Mouse (Mus musculus): ENCODE results near the gene Kcna1. TPM values are rescaled to one million over a fixed set of nuclear protein-coding genes. Genes with fewer than 3 reads are reported as not detected.
A peak's percentile ranks its signal among the peaks of the same experiment; 100 is the strongest.

Kcna1 gene
- polyA plus RNA-seq, 1 experiment = 1.3 TPM

DNA sequence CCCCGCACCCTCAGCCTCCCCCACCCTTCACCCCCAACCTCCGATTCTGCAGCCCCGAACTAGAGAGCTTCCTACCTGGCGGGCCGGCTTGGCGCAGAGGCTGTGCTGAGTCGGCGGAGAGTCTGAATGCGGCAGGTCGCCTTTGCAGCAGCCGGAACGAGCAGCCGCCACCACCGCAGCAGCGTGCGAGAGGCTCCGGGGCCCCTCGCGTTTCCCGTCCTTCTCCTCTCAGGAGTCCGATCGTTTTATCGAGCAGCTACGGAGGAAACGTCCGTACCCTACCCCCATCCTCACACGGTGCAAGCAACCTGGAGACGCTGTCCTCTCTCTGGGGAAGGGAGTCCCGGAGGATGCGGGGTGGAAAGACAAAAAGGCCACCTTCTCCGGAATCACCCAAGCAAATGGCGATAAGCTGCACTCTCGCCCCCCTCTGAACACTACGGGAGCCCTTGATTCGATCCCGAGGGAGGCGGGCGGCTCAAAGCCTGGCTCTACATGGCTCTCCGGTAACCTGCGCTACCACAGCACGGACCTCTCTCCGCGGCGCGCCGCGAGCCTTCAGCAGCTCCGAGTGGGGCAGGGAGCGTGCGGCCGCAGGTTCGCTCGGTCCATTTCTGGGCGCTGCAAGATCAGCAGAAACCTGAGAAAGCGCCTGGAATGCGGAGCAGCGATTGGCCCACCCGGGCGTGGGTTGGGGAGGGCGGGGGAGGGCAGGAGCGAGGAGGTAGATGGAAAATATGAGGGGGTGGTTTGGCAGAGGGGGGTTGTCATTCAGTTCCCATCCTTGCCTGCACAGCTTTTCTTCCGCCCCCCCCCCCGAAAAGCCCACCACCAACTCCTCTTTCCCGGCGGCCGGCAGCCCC is 1.8 kb downstream of the Kcna1 start:
- DNase-seq (ENCODE audit: low read depth) = peak; percentile 72
- no peak for TF ChIP-seq POLR2A (IDR thresholded peaks at IDR 0.05; ENCODE audit: borderline replicate concordance, extremely low read depth, insufficient read depth, insufficient read length, poor library complexity, severe bottlenecking)
- TF ChIP-seq CTCF (IDR thresholded peaks at IDR 0.05; ENCODE audit: borderline replicate concordance, extremely low read depth, insufficient read depth, insufficient read length) = no peak

DNA sequence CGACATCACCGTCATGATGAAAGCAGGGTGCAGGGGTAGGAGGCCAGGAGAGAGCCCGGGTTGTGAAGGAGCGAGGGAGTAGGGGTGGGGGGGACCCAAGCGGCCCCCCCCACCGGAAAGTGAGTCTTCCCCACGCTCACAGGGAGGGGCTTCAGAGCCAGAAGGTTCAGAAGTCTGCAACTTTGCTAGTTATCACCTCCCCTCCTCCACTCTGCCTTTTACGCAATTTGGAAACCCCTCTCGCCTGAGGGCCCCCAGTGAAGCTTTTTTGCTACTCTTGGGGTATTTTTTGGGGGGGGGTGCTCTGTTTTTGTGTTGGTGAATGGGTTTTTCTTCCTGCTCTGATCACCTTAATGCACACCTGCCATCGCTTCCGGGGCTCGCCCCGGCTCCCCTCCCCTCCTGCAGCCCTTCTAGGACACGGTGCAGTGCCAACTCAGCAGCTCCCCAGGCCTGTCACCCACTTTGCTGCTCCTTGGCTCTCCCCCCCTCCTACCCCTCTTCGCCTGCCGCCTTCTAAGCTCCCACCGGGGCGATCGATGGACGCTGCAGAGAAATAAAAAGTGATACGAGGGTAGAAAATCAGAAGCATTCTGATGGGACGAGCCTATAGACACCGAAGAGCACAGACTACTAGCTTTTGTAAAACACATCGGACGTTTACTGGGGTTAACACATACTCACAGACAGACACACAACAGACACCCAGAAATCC is 2.7 kb downstream of the Kcna1 start:
- TF ChIP-seq POLR2A (IDR thresholded peaks at IDR 0.05; ENCODE audit: borderline replicate concordance, extremely low read depth, insufficient read depth, insufficient read length, poor library complexity, severe bottlenecking) (no peak), CTCF (IDR thresholded peaks at IDR 0.05; ENCODE audit: borderline replicate concordance, extremely low read depth, insufficient read depth, insufficient read length) (no peak)
- no peak for DNase-seq (ENCODE audit: low read depth)

DNA sequence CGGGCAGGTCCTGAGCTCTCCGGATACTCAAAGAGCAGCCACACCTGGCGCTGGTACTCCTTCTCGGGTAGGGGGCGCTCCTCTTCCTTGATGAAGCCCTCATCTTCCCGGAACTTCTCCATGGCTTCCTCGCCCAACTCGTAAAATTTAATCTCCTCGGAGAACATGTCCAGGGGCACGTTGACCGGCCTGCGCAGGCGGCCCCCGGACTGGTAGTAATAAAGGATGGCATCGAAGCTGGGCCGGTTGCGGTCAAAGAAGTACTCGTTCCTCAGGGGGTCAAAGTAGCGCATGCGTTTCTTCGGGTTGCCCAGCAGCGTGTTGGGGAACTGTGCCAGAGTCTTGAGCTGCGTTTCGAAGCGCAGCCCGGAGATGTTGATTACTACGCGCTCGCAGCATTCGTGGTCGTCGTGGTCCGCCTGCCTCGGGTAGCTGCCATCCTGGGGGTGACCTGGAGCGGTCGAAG is 3.3 kb downstream of the Kcna1 start:
- TF ChIP-seq POLR2A (IDR thresholded peaks at IDR 0.05; ENCODE audit: borderline replicate concordance, extremely low read depth, insufficient read depth, insufficient read length, poor library complexity, severe bottlenecking) (no peak), CTCF (IDR thresholded peaks at IDR 0.05; ENCODE audit: borderline replicate concordance, extremely low read depth, insufficient read depth, insufficient read length) (peak; percentile 59)
- peak; percentile 67 for DNase-seq (ENCODE audit: low read depth)

DNA sequence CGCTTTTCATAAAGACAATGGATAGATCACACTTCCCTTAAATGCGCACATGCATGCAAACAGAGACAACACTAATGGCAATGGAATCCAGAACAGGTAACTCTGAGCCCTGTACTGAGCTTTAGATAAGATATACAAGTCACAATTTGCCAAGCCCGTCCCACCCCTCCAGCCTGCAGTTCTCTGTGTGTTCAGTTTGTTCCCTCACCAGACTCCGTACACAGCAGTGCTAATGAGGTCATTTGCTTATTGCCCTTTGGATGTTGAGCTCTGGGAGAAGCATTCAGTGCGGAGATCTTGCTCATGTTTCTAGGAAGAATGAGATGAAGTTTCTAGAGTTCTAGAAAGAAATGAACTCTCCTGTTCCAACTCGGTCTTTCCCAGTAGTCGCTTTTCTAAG is 17.7 kb downstream of the Kcna1 start:
- DNase-seq (ENCODE audit: low read depth) = no peak
- no peak for TF ChIP-seq CTCF (IDR thresholded peaks at IDR 0.05; ENCODE audit: borderline replicate concordance, extremely low read depth, insufficient read depth, insufficient read length)
- no peak for TF ChIP-seq POLR2A (IDR thresholded peaks at IDR 0.05; ENCODE audit: borderline replicate concordance, extremely low read depth, insufficient read depth, insufficient read length, poor library complexity, severe bottlenecking)

DNA sequence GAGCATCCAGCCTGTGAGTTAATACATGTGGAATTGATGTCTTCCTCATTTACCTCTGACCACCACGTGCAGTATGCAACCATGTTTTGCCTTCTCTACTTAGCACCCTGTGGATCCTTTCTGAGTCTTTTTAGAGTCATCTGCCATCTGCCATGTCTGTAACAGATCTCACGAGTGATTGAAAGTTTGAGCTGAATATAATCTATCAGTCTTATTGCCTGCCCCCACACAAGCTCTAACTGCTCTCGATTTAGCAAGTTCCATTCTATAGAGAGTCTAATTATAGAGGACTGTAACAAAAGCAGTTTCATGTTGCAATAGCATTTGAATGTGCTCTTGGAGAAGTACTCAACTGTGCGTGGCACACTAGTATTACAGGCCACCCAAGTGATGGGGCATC is 27.7 kb downstream of the Kcna1 start:
- no peak for DNase-seq (ENCODE audit: low read depth)
- TF ChIP-seq POLR2A (IDR thresholded peaks at IDR 0.05; ENCODE audit: borderline replicate concordance, extremely low read depth, insufficient read depth, insufficient read length, poor library complexity, severe bottlenecking) (no peak), CTCF (IDR thresholded peaks at IDR 0.05; ENCODE audit: borderline replicate concordance, extremely low read depth, insufficient read depth, insufficient read length) (no peak)

DNA sequence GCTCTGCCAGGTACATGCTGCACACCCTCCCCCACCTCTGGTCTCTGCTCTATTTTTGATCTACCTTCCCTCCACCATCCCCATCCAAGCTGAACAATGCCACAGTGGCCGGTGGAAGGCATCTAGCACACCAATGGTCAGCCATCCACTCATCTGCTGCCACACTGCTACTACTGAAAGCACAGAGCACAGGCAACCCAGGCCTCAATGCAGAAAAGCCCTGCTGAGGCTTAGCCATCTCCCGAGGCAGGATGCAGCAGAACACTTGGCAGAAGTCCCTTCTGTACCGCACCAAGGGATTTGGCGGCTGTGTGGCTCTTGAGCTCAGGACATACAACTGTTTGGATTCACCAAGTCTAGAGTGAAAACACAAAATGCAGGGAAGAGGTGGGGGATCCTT is 35.4 kb downstream of the Kcna1 start:
- DNase-seq (ENCODE audit: low read depth) = no peak
- TF ChIP-seq CTCF (IDR thresholded peaks at IDR 0.05; ENCODE audit: borderline replicate concordance, extremely low read depth, insufficient read depth, insufficient read length) (no peak), POLR2A (IDR thresholded peaks at IDR 0.05; ENCODE audit: borderline replicate concordance, extremely low read depth, insufficient read depth, insufficient read length, poor library complexity, severe bottlenecking) (no peak)

DNA sequence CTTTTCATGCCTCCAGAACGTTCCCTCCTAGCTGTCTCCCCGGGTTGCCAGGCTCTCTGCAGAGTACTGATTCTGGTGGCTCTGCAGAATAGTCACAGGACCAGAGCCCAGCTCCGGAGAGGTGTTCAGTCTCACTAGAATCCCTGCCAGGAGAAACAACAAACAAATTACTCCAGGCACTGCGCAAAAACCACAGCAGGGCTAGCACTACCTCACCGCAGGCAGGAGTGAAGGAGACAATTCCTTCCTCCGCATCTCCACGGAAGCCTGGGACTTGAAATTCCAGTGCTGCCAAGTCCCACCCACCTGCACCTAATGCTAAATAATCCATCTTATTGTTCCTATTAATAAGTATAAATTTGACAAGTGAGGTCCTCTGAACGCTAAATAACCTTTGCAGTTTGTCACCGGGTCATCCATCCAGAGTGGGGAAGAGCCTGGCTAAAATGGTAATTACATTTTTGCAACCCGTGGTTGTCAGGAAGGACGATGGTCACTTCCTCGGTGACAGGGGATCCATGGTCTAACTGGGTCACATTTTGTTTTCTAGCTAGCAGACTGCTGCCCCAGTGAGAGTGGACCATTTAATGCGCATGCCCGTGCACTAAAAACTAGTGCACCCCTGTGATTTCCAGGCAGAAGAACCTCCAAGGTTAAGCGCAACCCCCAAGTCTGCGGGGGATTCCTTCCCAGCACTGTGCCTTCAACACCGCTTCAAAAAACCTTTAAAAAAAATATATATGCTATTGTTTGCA is 36.8 kb downstream of the Kcna1 start:
- no peak for DNase-seq (ENCODE audit: low read depth)
- no peak for TF ChIP-seq CTCF (IDR thresholded peaks at IDR 0.05; ENCODE audit: borderline replicate concordance, extremely low read depth, insufficient read depth, insufficient read length)
- no peak for TF ChIP-seq POLR2A (IDR thresholded peaks at IDR 0.05; ENCODE audit: borderline replicate concordance, extremely low read depth, insufficient read depth, insufficient read length, poor library complexity, severe bottlenecking)

DNA sequence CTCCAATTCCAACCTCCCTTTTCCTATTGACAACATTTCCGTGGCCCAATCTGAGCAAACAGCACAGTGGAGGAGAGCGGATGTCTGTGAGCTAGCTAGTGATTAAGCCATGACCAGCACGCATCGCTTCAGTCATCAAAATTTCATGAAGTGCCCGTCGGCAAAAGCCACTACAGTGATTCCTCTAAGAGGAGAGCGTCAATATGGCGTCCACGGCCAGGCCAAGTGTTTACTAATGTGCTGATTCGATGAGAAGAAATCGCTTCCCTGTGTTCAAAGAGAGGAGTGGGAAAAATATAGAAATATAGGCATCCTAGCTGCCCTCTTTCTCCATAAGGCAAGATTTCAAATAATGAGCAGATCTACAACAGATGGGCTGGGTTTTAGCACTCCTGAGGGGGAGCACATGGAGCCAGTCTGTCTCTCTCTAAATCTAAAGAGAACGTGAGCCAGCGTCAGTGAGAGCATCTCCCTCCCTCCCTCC is 44.3 kb downstream of the Kcna1 start:
- DNase-seq (ENCODE audit: low read depth) = peak; percentile 82
- TF ChIP-seq CTCF (IDR thresholded peaks at IDR 0.05; ENCODE audit: borderline replicate concordance, extremely low read depth, insufficient read depth, insufficient read length) (no peak), POLR2A (IDR thresholded peaks at IDR 0.05; ENCODE audit: borderline replicate concordance, extremely low read depth, insufficient read depth, insufficient read length, poor library complexity, severe bottlenecking) (no peak)

DNA sequence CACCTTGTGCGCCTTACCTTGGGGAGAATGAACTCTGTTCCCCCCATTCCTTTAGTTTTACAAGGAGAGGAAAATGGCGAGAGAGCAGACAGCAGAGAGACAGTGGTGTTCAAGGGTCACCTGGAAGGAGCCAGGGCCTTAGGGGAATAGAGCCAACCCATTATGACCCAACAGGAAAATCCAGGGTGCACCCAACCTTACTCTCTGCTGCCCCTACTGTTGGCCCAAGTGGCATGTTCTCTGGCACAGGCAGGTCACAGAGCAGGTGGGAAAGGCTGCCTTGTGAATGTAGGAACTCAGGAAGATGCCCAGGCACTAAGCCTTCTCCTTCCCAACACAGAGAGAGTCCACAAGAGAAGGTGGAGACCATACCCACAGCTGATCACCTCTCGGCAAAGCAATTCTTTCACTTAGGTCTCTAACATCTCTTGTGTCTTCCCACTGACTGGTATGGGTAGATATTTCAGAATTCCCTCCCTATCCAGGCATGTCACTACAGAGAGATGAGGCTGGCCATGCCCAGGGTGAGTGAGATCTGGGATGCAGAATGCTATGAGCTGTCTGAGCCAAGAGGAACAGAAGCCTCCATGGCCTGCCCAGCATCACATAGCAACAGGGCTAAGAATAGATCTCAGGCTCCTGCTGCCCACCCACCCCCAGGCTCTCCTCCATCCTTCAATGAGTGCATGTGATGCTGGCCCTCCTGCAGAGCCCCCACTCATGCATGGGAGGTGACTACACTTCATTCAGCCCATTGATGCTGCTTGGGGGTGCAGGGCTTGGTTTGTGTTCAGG is 46.8 kb downstream of the Kcna1 start:
- TF ChIP-seq POLR2A (IDR thresholded peaks at IDR 0.05; ENCODE audit: borderline replicate concordance, extremely low read depth, insufficient read depth, insufficient read length, poor library complexity, severe bottlenecking) (no peak), CTCF (IDR thresholded peaks at IDR 0.05; ENCODE audit: borderline replicate concordance, extremely low read depth, insufficient read depth, insufficient read length) (peak; percentile 32; the same call in 1 of the 2 replicates)
- no peak for DNase-seq (ENCODE audit: low read depth)

DNA sequence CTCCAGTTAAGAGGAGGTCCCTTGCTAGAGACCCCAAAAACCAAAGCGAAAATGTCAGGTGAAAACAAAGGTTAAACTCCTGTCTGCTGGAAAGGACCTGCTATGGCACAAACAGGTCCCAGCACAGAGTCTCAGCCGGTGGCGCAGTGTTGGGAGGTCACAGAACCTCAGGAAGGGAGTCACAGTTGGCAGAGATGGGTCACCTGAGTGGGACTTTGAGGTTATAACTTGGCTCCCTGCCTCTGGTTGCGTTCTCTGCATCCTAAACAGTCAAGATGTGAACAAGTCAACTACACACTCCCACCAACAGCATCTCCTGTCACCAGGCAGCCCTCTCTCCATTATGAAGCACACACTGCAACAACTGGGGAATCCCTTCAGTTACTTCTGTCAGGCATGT is 48.4 kb downstream of the Kcna1 start:
- no peak for DNase-seq (ENCODE audit: low read depth)
- no peak for TF ChIP-seq CTCF (IDR thresholded peaks at IDR 0.05; ENCODE audit: borderline replicate concordance, extremely low read depth, insufficient read depth, insufficient read length)
- TF ChIP-seq POLR2A (IDR thresholded peaks at IDR 0.05; ENCODE audit: borderline replicate concordance, extremely low read depth, insufficient read depth, insufficient read length, poor library complexity, severe bottlenecking) = no peak
